Mouse (Mus musculus): Measurements from ENCODE around the gene Adprm. TPM values are rescaled to one million over a fixed set of nuclear protein-coding genes. Genes with fewer than 3 reads are reported as not detected.

Adprm gene
- total RNA-seq, 2 experiments from 2014 or later: 21.1 to 23.0 TPM

GRCm38 (mm10) chr11:67077435-67077834 lies 25.0 kb upstream of the Adprm start:
- DNase-seq (ENCODE audit: low spot score in 2 of 2): no peak

GRCm38 (mm10) chr11:67076781-67077180 lies 24.4 kb upstream of the Adprm start:
- no peak for DNase-seq (ENCODE audit: low spot score in 2 of 2)

GRCm38 (mm10) chr11:67075036-67075435 lies 22.6 kb upstream of the Adprm start:
- DNase-seq (ENCODE audit: low spot score in 2 of 2): no peak

GRCm38 (mm10) chr11:67072615-67073130 lies 20.3 kb upstream of the Adprm start:
- DNase-seq (ENCODE audit: low spot score in 2 of 2): no peak

GRCm38 (mm10) chr11:67067741-67068140 lies 15.3 kb upstream of the Adprm start:
- DNase-seq (ENCODE audit: low spot score in 2 of 2): no peak

- no peak for DNase-seq (ENCODE audit: low spot score in 2 of 2)
Observed at GRCm38 (mm10) chr11:67062726-67063125, 10.3 kb upstream of the Adprm start.

GRCm38 (mm10) chr11:67061311-67061710 lies 8.9 kb upstream of the Adprm start:
- no peak for DNase-seq (ENCODE audit: low spot score in 2 of 2)

GRCm38 (mm10) chr11:67054754-67055365 lies 2.5 kb upstream of the Adprm start:
- no peak for DNase-seq (ENCODE audit: low spot score in 2 of 2)

GRCm38 (mm10) chr11:67051676-67052320 lies 596 bp downstream of the Adprm start:
- DNase-seq (ENCODE audit: low spot score in 2 of 2): no peak

- DNase-seq (ENCODE audit: low spot score in 2 of 2): no peak
Observed at GRCm38 (mm10) chr11:67049256-67049655, 3.1 kb downstream of the Adprm start.

GRCm38 (mm10) chr11:67048496-67048895 lies 3.9 kb downstream of the Adprm start:
- no peak for DNase-seq (ENCODE audit: low spot score in 2 of 2)

- DNase-seq (ENCODE audit: low spot score in 2 of 2): no peak
Observed at GRCm38 (mm10) chr11:67047199-67047598, 5.2 kb downstream of the Adprm start.

- DNase-seq (ENCODE audit: low spot score in 2 of 2): no peak
Observed at GRCm38 (mm10) chr11:67044959-67045358, 7.4 kb downstream of the Adprm start.

- DNase-seq (ENCODE audit: low spot score in 2 of 2): no peak
Observed at GRCm38 (mm10) chr11:67043007-67043406, 9.4 kb downstream of the Adprm start.

GRCm38 (mm10) chr11:67040483-67040882 lies 11.9 kb downstream of the Adprm start:
- no peak for DNase-seq (ENCODE audit: low spot score in 2 of 2)

- no peak for DNase-seq (ENCODE audit: low spot score in 2 of 2)
Observed at GRCm38 (mm10) chr11:67039799-67040198, 12.6 kb downstream of the Adprm start.

GRCm38 (mm10) chr11:67036892-67037291 lies 15.5 kb downstream of the Adprm start:
- no peak for DNase-seq (ENCODE audit: low spot score in 2 of 2)

- no peak for DNase-seq (ENCODE audit: low spot score in 2 of 2)
Observed at GRCm38 (mm10) chr11:67036229-67036628, 16.2 kb downstream of the Adprm start.

GRCm38 (mm10) chr11:67034775-67035485 lies 17.5 kb downstream of the Adprm start:
- DNase-seq (ENCODE audit: low spot score in 2 of 2): no peak

GRCm38 (mm10) chr11:67031603-67031915 lies 20.8 kb downstream of the Adprm start:
- DNase-seq (ENCODE audit: low spot score in 2 of 2): no peak

GRCm38 (mm10) chr11:67030904-67031602 lies 21.3 kb downstream of the Adprm start:
- no peak for DNase-seq (ENCODE audit: low spot score in 2 of 2)
